Mouse (Mus musculus) lung, embryonic 16.5 days (tissue): ENCODE measurements around the gene Hspbap1. TPM values are rescaled to one million over a fixed set of nuclear protein-coding genes. Genes with fewer than 3 reads are reported as not detected.

ENCODE experiments used
- ATAC-seq: fragments of 200-750 bp; cut with Nextera tagmentation; 2 replicates; pipeline ENCODE4 v1.8.0; 2017; ENCODE audit warnings: low read depth, mild to moderate bottlenecking, moderate library complexity
- H3K27ac ChIP-seq: fragments of 300-500 bp; sonication (generic); 2 replicates; pipeline ENCODE4 v1.5.1; 2014; ENCODE audit warnings: mild to moderate bottlenecking, control low read depth, low read length
- H3K27me3 ChIP-seq: fragments of 300-500 bp; sonication (generic); 2 replicates; pipeline ENCODE4 v1.6.1; 2014; ENCODE audit warnings: low read depth, low read length, mixed read lengths; ENCODE audit not compliant: control insufficient read depth, insufficient read depth
- H3K36me3 ChIP-seq: fragments of 300-500 bp; sonication (generic); 2 replicates; pipeline ENCODE4 v1.6.1; 2014; ENCODE audit warnings: low read length; ENCODE audit not compliant: control insufficient read depth, insufficient read depth
- H3K4me1 ChIP-seq: fragments of 300-500 bp; sonication (generic); replicated peaks from 2 replicates; pipeline ENCODE4 v1.6.1; 2014; ENCODE audit warnings: low read length, mixed read lengths; ENCODE audit not compliant: control insufficient read depth, insufficient read depth
- H3K4me2 ChIP-seq: fragments of 300-500 bp; sonication (generic); 2 replicates; pipeline ENCODE4 v1.6.1; 2014; ENCODE audit warnings: low read depth, low read length, control low read depth
- H3K4me3 ChIP-seq: fragments of 300-500 bp; sonication (generic); 2 replicates; pipeline ENCODE4 v1.5.1; 2014; ENCODE audit warnings: mild to moderate bottlenecking, low read length, control low read depth
- H3K9ac ChIP-seq: fragments of 300-500 bp; sonication (generic); 2 replicates; pipeline ENCODE4 v1.6.1; 2014; ENCODE audit warnings: low read length, control low read depth
- H3K9me3 ChIP-seq: fragments of 300-500 bp; sonication (generic); 2 replicates; pipeline ENCODE4 v1.6.1; 2016; ENCODE audit warnings: low read length; ENCODE audit not compliant: control insufficient read depth
- WGBS: fragments of 180-500 bp; shearing (Covaris S2); extraction: QIAGEN DNeasy Blood & Tissue Kit; methylation state at CpG from one replicate; pipeline ENCODE4 v1.1.7; 2014; 5-methylcytosine and 5-hydroxymethylcytosine counted together
- polyA plus RNA-seq: library from polyadenylated mRNA; unstranded; fragments of >200 nt; fragmentation: Nextera tagmentation; extraction: Ambion mirVana; gene quantifications from 2 replicates; pipeline ENCODE4 v1.2.1, GENCODE M21; 2015

Gene Hspbap1
- polyA plus RNA-seq, 1 experiment from 2014 or later: 13.3 TPM

DNA sequence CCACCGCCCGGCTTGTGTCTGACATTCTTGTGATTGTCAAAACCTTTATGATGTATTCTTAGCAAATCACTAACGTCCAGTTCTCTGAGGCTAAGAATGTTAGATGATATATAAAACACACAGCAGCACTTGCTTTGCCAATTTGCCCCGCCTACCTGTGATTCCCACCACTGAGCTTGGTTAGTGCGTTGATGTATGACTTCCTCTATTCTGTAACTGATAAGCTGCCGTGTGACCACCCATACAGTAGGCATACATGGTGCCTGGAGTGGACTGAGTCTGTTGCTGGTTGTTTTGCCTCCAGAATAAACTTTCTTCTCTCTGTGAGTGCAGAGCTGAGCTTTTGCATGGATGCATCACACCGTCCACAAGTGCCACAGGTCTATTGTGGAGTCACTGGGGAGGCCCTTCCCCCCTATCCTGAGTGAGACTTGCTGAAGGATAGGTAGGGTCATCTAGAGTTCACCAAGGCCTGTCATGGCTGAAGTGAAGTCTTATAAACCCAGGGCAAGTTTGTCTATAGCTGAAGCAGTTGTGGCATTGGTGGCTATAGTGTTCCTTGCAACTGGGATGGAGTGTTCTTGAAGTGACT, 14.1 kb downstream of the Hspbap1 start:
- no peak overlapping the region for H3K9ac ChIP-seq
- H3K9me3 ChIP-seq: no peaks in the 10 kb centered on the region
- no peaks in the 10 kb centered on the region for H3K27me3 ChIP-seq
- ATAC-seq: no peak
- no peak overlapping the region for H3K4me2 ChIP-seq
- H3K36me3 ChIP-seq: peaks cover 2% of the 10 kb centered on the region; the same call in 1 of the 2 replicates
- 49% methylated on average over 7 of the region's 7 CpGs for WGBS
- H3K4me3 ChIP-seq: no peak overlapping the region
- no peaks in the 10 kb centered on the region for H3K4me1 ChIP-seq
- H3K27ac ChIP-seq: no peak overlapping the region

DNA sequence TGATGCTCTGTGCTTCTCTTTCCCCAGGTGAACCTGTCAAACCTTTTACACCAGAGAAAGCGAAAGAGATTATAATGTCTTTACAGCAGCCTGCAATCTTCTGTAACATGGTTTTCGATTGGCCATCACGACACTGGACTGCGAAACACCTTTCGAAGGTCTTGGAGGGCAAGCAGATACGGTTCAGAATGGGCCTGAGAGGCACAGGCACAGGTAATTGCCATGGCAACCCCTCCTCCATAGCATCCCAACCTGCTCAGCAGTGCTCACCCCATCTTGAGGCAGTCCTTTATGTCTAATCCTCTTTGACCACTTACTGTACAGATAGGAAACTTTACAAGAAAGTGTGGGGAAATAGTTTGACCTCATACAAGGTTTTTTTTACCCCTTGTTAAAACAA, 17.0 kb downstream of the Hspbap1 start:
- H3K4me2 ChIP-seq: no peak overlapping the region
- H3K27ac ChIP-seq: no peak overlapping the region
- no peaks in the 10 kb centered on the region for H3K27me3 ChIP-seq
- peaks cover 6% of the 10 kb centered on the region; the same call in 1 of the 2 replicates for H3K36me3 ChIP-seq
- no peak overlapping the region for H3K9ac ChIP-seq
- WGBS: 83% methylated on average over 6 of the region's 6 CpGs
- no peaks in the 10 kb centered on the region for H3K9me3 ChIP-seq
- no peak for ATAC-seq
- no peaks in the 10 kb centered on the region for H3K4me1 ChIP-seq
- H3K4me3 ChIP-seq: no peak overlapping the region

DNA sequence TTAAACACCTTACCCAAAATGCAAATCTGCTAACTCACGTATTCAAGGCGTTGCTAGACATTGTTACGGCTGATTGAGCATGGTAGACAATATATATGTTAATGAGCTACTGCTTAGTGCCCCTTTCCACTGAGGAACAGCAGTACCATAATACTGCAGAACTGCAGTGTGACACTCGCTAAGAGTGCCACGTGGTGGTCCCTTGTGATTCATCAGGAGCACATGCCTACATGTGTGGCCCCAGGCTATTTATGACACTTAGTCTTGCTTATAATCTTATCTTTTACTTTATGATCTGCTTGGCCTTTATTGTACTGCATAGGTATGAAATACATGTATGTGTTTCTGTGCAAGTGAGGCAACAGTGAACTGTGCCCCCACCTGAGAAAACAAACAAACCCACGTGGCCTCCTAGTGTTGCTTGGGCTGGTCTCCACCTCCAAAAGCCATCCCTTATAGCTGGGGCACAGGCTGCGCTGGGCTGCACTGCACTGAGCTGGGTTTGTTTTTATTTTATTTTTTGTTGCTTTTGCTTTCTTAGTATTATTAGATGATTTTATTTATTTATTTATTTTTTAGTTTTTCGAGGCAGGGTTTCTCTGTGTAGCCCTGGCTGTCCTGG, 17.5 kb downstream of the Hspbap1 start:
- no peak overlapping the region for H3K4me2 ChIP-seq
- ATAC-seq: no peak
- H3K36me3 ChIP-seq: peaks cover 6% of the 10 kb centered on the region; the same call in 1 of the 2 replicates
- WGBS: 82% methylated on average over 8 of the region's 8 CpGs
- no peaks in the 10 kb centered on the region for H3K27me3 ChIP-seq
- H3K27ac ChIP-seq: no peak overlapping the region
- no peaks in the 10 kb centered on the region for H3K4me1 ChIP-seq
- no peak overlapping the region for H3K4me3 ChIP-seq
- no peak overlapping the region for H3K9ac ChIP-seq
- H3K9me3 ChIP-seq: no peaks in the 10 kb centered on the region

DNA sequence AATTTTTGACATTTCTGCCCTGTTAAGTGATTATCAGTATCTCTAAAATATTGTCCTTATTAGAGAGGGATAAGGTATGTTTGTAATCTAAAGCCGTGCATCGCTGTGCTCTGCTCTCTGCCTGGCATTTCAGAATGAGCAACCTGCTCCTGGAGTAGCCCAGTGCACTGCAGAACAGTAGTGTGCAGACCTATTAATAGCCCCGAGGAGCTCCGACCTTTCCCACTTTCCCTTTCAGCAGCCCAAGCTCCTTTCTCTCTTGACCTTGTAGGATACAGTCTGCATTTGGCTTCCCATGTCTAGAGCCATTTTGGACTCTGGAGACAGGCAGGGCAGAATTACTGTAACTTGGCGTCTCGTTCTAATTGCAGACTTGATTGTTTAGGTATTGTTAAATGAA, 18.2 kb downstream of the Hspbap1 start:
- Histone ChIP-seq H3K4me3 (no peak overlapping the region), H3K9me3 (no peaks in the 10 kb centered on the region), H3K27me3 (no peaks in the 10 kb centered on the region), H3K36me3 (peaks cover 6% of the 10 kb centered on the region; the same call in 1 of the 2 replicates), H3K27ac (no peak overlapping the region), H3K4me1 (no peaks in the 10 kb centered on the region), H3K9ac (no peak overlapping the region), H3K4me2 (no peak overlapping the region)
- no peak for ATAC-seq
- WGBS: 89% methylated on average over 6 of the region's 6 CpGs

DNA sequence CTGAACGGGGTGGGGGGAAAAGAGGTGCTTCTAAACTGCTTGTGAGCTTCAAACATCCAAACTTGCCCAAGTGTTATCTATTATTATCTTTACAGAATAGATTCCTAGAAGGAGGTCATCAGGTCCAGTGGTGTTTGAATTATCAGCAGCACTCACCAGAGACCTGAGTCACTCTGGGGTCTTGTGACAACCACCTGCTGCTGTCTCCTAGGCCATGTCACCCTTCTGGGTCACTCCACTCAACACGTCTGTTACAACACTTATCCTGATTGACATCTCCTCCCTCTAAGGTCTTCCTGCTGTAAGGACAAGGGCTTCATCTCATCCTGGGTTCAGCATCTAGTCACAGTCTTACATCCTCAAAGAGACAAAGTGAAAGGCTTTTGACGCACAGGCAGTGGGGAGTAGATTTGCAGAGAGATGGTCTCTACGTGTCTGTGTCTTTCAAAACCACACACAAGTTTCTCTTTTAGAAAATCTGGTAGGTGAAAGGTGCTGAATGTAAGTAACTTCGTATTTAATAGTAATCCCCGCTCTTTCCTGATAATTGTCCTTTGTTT, 21.9 kb downstream of the Hspbap1 start:
- Histone ChIP-seq H3K4me2 (no peak overlapping the region), H3K36me3 (peaks cover 6% of the 10 kb centered on the region; the same call in 1 of the 2 replicates), H3K9ac (no peak overlapping the region), H3K4me3 (no peak overlapping the region), H3K9me3 (no peaks in the 10 kb centered on the region), H3K27me3 (no peaks in the 10 kb centered on the region), H3K4me1 (no peaks in the 10 kb centered on the region), H3K27ac (no peak overlapping the region)
- WGBS: 75% methylated on average over 6 of the region's 6 CpGs
- ATAC-seq: no peak

DNA sequence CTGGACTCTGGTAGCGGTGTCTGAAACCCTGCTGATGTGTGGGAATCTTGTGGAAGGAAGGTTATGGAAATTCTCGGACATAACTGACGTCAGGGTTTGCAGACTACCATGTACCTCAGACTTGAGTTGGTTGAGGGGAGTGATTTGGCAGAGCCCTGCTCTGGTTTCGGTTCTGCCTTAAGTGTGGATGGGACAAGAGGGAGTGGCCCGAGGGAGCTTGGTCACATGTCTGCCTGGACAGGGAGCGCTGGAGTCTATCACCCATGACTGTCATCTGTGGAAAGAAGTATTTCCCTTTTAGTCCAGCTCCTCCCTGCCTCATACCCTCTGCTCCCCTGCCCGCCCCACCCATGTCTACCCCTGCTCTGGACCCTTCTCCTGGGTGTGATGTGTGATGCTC, 32.0 kb downstream of the Hspbap1 start:
- Histone ChIP-seq H3K27ac (no peak overlapping the region), H3K4me2 (no peak overlapping the region), H3K27me3 (no peaks in the 10 kb centered on the region), H3K4me3 (no peak overlapping the region), H3K4me1 (no peaks in the 10 kb centered on the region), H3K9ac (no peak overlapping the region), H3K36me3 (no peaks in the 10 kb centered on the region), H3K9me3 (no peaks in the 10 kb centered on the region)
- 85% methylated on average over 7 of the region's 7 CpGs for WGBS
- no peak for ATAC-seq

DNA sequence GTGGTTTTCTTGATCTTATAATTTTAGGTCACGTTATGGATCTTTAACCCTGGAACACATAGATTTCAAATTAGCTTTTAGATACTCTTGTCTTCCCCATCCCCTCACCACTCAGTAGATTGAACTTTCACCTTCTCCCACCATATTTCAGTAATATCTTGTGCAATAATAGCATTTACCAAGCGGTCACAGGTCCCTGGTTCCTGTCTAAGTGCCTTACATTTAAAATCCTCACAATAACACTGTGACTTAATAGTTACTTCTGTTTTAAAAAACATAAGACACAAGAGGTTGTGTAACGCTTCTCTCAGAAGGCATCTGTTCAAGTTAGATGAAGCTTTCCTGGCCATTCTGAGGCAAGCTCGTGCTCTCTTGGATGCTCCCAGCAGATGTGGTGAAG, 33.5 kb downstream of the Hspbap1 start:
- 84% methylated on average over 4 of the region's 4 CpGs for WGBS
- no peaks in the 10 kb centered on the region for H3K36me3 ChIP-seq

DNA sequence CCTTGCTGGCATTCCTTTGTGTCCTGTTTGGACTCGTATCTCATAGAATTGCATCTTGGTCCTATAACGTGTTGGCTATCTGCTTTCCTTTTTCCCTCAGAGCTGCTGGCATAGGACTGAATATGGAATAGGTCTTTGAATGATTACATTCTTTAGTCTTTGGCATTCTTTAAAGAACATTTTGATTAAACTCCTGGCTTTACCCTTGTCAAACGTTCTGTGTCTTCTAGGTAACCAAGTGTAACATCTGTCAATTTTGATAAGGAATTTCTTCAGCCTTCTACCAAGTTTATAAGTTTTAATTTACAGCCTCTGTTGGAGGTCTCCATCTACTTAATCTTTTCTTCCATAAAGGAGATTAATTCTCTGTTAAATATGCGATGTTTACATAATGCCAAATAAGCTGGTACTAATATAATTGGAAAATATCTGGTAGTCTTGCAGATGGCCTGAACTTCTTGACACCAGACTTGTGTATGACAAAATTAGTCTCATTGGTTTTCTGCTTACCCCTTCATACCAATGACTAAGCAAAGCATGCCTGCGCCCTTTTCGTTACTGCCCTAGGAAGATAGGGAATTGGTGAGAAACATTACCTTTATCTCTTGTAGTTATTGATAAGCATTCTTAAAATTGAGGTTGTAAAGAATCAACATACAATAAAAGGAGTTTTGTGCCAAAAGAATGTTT, 36.9 kb downstream of the Hspbap1 start:
- Histone ChIP-seq H3K27me3 (no peaks in the 10 kb centered on the region), H3K4me2 (no peak overlapping the region), H3K4me3 (no peak overlapping the region), H3K36me3 (no peaks in the 10 kb centered on the region), H3K9me3 (no peaks in the 10 kb centered on the region), H3K27ac (no peak overlapping the region), H3K4me1 (no peaks in the 10 kb centered on the region), H3K9ac (no peak overlapping the region)
- WGBS: 86% methylated on average over 6 of the region's 6 CpGs
- no peak for ATAC-seq

More for the DNA sequence above, 33.5 kb downstream of the Hspbap1 start:
- no peaks in the 10 kb centered on the region for H3K4me1 ChIP-seq
- no peak overlapping the region for H3K4me2 ChIP-seq
- no peak for ATAC-seq
- H3K27me3 ChIP-seq: no peaks in the 10 kb centered on the region
- H3K9ac ChIP-seq: no peak overlapping the region
- no peaks in the 10 kb centered on the region for H3K9me3 ChIP-seq
- H3K4me3 ChIP-seq: no peak overlapping the region
- H3K27ac ChIP-seq: no peak overlapping the region

DNA sequence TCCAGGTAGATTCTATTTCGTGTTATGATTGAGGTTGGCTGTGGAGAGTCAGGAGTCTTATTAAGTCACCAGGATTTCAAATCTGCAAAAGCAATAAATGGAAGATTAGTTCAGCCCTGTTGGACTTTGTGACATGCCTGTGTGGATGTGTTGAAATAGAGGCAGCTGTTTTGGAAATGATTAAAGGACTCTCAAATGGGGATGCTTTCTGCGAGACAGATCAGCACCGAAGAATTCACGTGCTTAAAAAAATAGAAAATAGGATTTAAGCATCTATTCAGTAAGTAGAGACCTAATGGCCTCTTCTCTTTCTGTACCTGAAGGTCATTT, 37.5 kb downstream of the Hspbap1 start:
- Histone ChIP-seq H3K4me3 (no peak overlapping the region), H3K4me2 (no peak overlapping the region), H3K9me3 (no peaks in the 10 kb centered on the region), H3K27ac (no peak overlapping the region), H3K4me1 (no peaks in the 10 kb centered on the region), H3K36me3 (no peaks in the 10 kb centered on the region), H3K27me3 (no peaks in the 10 kb centered on the region), H3K9ac (no peak overlapping the region)
- WGBS: 87% methylated on average over 4 of the region's 4 CpGs
- no peak for ATAC-seq
